Mouse (Mus musculus): ENCODE measurements around the gene Tada1. TPM values are rescaled to one million over a fixed set of nuclear protein-coding genes. Genes with fewer than 3 reads are reported as not detected.
A peak's percentile ranks its signal among the peaks of the same experiment; 100 is the strongest.

Gene Tada1
- polyA plus RNA-seq, 1 experiment from 2014 or later = 42.9 TPM

- Histone ChIP-seq H3K27ac (ENCODE audit: low read depth, low read length) (no peak overlapping the region), H3K9me3 (ENCODE audit: control insufficient read depth, low read length) (no peaks in the 10 kb centered on the region), H3K9ac (ENCODE audit: low read depth, low read length) (no peak overlapping the region), H3K36me3 (ENCODE audit: control insufficient read depth, insufficient read depth, low read length) (peaks cover 29% of the 10 kb centered on the region), H3K4me3 (ENCODE audit: low read depth, low read length) (no peak overlapping the region), H3K4me1 (replicated peaks; ENCODE audit: control insufficient read depth, insufficient read depth, low read length) (no peaks in the 10 kb centered on the region), H3K4me2 (no peak overlapping the region), H3K27me3 (replicated peaks; ENCODE audit: control insufficient read depth, insufficient read depth, low read length) (no peaks in the 10 kb centered on the region)
- WGBS = 68% methylated on average over 4 of the region's 4 CpGs
- DNase-seq (ENCODE audit: low spot score) = no peak
- ATAC-seq (replicated peaks; ENCODE audit: low FRiP score) = no peak
Observed at GRCm38 (mm10) chr1:166394770-166395169, 15.9 kb downstream of the Tada1 start.

DNA sequence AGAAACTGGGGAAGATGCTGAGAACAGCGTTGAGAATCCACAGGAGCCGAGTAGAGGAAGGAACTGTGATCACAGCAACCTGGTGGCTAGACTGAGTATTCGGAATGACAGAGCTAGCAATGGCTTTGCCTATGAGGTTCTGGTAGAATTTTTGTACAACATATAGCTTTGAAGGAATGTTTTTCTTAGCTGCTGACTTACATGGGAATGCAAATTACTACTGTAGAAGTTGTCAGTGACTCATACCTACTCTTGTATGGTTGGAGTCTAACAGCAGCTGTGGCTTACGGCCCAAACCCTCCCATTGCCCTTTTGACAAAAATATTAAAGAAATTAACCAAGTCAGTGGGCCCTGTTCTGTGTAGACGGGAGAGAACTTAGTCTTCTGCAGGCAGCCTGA, 16.8 kb downstream of the Tada1 start:
- Histone ChIP-seq H3K9ac (ENCODE audit: low read depth, low read length) (no peak overlapping the region), H3K4me2 (no peak overlapping the region), H3K27me3 (replicated peaks; ENCODE audit: control insufficient read depth, insufficient read depth, low read length) (no peaks in the 10 kb centered on the region), H3K36me3 (ENCODE audit: control insufficient read depth, insufficient read depth, low read length) (peaks cover 23% of the 10 kb centered on the region), H3K4me3 (ENCODE audit: low read depth, low read length) (no peak overlapping the region), H3K4me1 (replicated peaks; ENCODE audit: control insufficient read depth, insufficient read depth, low read length) (no peaks in the 10 kb centered on the region), H3K27ac (ENCODE audit: low read depth, low read length) (no peak overlapping the region), H3K9me3 (ENCODE audit: control insufficient read depth, low read length) (no peaks in the 10 kb centered on the region)
- 83% methylated on average over 5 of the region's 5 CpGs for WGBS
- no peak for ATAC-seq (replicated peaks; ENCODE audit: low FRiP score)
- no peak for DNase-seq (ENCODE audit: low spot score)

DNA sequence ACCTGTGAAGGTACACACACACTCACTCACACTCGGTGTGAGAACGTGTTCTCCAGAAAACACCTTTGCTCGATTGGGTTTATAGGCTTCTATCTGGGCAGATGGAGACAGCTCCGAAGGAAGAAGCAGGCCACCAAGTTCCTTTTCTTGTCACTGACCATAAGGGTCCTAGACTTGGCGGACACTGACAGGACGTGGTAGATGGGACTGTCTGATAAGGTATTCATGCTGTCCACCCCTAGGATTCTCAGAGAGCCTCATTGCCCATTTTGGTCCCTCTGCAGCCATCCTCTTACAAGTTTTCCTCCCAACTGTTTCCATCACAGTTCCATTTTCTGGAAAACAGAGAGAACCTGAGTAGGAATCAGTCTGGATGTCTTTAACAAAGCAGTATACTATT, 17.5 kb downstream of the Tada1 start:
- H3K4me2 ChIP-seq = no peak overlapping the region
- H3K9ac ChIP-seq (ENCODE audit: low read depth, low read length) = no peak overlapping the region
- H3K4me3 ChIP-seq (ENCODE audit: low read depth, low read length) = no peak overlapping the region
- H3K36me3 ChIP-seq (ENCODE audit: control insufficient read depth, insufficient read depth, low read length) = peaks cover 18% of the 10 kb centered on the region
- no peaks in the 10 kb centered on the region for H3K4me1 ChIP-seq (replicated peaks; ENCODE audit: control insufficient read depth, insufficient read depth, low read length)
- DNase-seq (ENCODE audit: low spot score) (no peak), ATAC-seq (replicated peaks; ENCODE audit: low FRiP score) (no peak)
- no peaks in the 10 kb centered on the region for H3K9me3 ChIP-seq (ENCODE audit: control insufficient read depth, low read length)
- 76% methylated on average over 6 of the region's 6 CpGs for WGBS
- H3K27me3 ChIP-seq (replicated peaks; ENCODE audit: control insufficient read depth, insufficient read depth, low read length) = no peaks in the 10 kb centered on the region
- H3K27ac ChIP-seq (ENCODE audit: low read depth, low read length) = no peak overlapping the region

GRCm38 (mm10) chr1:166401455-166401854, 22.6 kb downstream of the Tada1 start:
- no peak for DNase-seq (ENCODE audit: low spot score)
- Histone ChIP-seq H3K4me2 (no peak overlapping the region), H3K9me3 (ENCODE audit: control insufficient read depth, low read length) (no peaks in the 10 kb centered on the region), H3K36me3 (ENCODE audit: control insufficient read depth, insufficient read depth, low read length) (peaks cover 13% of the 10 kb centered on the region; the same call in 1 of the 2 replicates), H3K4me3 (ENCODE audit: low read depth, low read length) (no peak overlapping the region), H3K4me1 (replicated peaks; ENCODE audit: control insufficient read depth, insufficient read depth, low read length) (no peaks in the 10 kb centered on the region), H3K27ac (ENCODE audit: low read depth, low read length) (no peak overlapping the region), H3K9ac (ENCODE audit: low read depth, low read length) (no peak overlapping the region), H3K27me3 (replicated peaks; ENCODE audit: control insufficient read depth, insufficient read depth, low read length) (no peaks in the 10 kb centered on the region)
- ATAC-seq (replicated peaks; ENCODE audit: low FRiP score) = no peak

DNA sequence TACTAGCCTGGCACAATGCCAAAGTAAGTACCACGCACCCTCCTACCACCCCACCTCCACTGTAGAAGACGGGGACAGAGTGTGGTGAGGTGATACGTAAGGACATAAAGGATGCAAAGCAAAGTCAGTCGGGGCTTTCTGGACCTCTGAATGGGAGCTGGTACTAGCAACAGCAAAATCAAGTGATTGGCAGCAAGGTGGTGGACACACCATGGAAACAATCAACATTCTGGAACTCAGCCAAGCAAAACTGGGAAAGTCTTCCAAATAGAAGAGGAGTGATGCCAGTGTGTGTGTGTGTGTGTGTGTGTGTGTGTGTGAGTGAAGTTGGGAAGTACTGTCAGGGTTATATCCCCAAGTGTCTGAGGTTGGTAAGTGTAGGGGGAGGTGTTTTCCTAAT, 23.1 kb downstream of the Tada1 start:
- no peak overlapping the region for H3K27ac ChIP-seq (ENCODE audit: low read depth, low read length)

DNA sequence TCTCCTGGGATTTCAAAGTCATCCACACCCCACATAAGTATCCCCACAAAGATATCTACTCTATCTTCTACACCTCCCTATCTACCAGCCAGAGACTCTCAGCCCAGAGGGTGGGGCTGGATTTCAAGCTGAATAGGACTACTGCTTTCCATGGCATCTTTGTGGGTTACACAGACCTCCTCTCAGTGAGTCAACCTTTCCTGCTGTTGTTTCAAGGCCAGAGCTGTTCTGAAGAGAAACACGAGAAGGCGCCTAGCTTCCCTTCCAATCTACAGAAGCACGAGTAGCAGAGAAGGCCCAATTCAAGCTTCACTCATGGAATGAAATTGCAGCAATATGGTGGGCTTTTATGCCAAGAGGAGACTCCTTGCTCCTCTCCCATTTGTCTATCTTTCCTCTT, 24.9 kb downstream of the Tada1 start:
- Histone ChIP-seq H3K4me1 (replicated peaks; ENCODE audit: control insufficient read depth, insufficient read depth, low read length) (no peaks in the 10 kb centered on the region), H3K4me2 (no peak overlapping the region), H3K4me3 (ENCODE audit: low read depth, low read length) (no peak overlapping the region), H3K36me3 (ENCODE audit: control insufficient read depth, insufficient read depth, low read length) (peaks cover 9% of the 10 kb centered on the region; the same call in 1 of the 2 replicates), H3K9ac (ENCODE audit: low read depth, low read length) (no peak overlapping the region), H3K27ac (ENCODE audit: low read depth, low read length) (no peak overlapping the region), H3K27me3 (replicated peaks; ENCODE audit: control insufficient read depth, insufficient read depth, low read length) (no peaks in the 10 kb centered on the region), H3K9me3 (ENCODE audit: control insufficient read depth, low read length) (no peaks in the 10 kb centered on the region)
- ATAC-seq (replicated peaks; ENCODE audit: low FRiP score) (no peak), DNase-seq (ENCODE audit: low spot score) (no peak)
- WGBS = 86% methylated on average over 3 of the region's 3 CpGs

More for the DNA sequence above, 23.1 kb downstream of the Tada1 start:
- H3K4me3 ChIP-seq (ENCODE audit: low read depth, low read length) = no peak overlapping the region
- H3K9ac ChIP-seq (ENCODE audit: low read depth, low read length) = no peak overlapping the region
- no peaks in the 10 kb centered on the region for H3K4me1 ChIP-seq (replicated peaks; ENCODE audit: control insufficient read depth, insufficient read depth, low read length)
- no peaks in the 10 kb centered on the region for H3K9me3 ChIP-seq (ENCODE audit: control insufficient read depth, low read length)
- no peak overlapping the region for H3K4me2 ChIP-seq
- no peak for ATAC-seq (replicated peaks; ENCODE audit: low FRiP score)
- no peak for DNase-seq (ENCODE audit: low spot score)
- H3K36me3 ChIP-seq (ENCODE audit: control insufficient read depth, insufficient read depth, low read length) = peaks cover 13% of the 10 kb centered on the region; the same call in 1 of the 2 replicates
- 88% methylated on average over 4 of the region's 4 CpGs for WGBS
- no peaks in the 10 kb centered on the region for H3K27me3 ChIP-seq (replicated peaks; ENCODE audit: control insufficient read depth, insufficient read depth, low read length)

DNA sequence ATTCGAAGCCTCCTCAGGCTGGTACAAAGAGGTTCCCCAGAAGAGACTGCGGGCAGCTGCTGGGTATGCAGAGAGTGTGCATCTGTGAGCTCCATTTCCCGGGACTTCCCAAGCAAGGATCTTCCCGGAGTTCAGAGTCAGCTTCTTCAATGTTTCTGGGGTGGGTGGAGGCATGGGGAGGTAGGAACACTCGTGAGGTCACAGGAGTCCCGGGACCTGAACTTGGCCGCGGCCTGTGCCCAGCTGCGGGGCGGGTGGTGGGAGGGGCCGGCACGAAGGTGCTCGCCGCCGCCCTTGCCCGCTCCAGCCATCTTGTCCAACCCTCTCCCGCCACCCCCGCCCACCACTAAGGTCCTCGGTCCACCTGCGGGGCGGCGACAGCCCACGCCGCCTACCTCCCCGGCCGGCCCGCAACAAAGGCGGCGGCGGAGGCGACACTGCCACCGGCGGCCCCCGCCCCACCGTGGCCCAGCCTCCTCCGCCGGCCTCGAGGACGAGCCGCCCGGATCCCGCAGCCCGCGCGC, 30.3 kb downstream of the Tada1 start:
- DNase-seq (ENCODE audit: low spot score) (no peak), ATAC-seq (replicated peaks; ENCODE audit: low FRiP score) (peak; percentile 71)
- H3K27me3 ChIP-seq (replicated peaks; ENCODE audit: control insufficient read depth, insufficient read depth, low read length) = no peaks in the 10 kb centered on the region
- H3K36me3 ChIP-seq (ENCODE audit: control insufficient read depth, insufficient read depth, low read length) = peaks cover 2% of the 10 kb centered on the region; the same call in 1 of the 2 replicates
- no peak overlapping the region for H3K27ac ChIP-seq (ENCODE audit: low read depth, low read length)
- H3K4me1 ChIP-seq (replicated peaks; ENCODE audit: control insufficient read depth, insufficient read depth, low read length) = 0 out of 2 replicates have a peak, but pooled peaks cover 4% of the 10 kb centered on the region
- H3K4me2 ChIP-seq = peak overlapping the region; percentile 94
- 2% methylated on average over 45 of the region's 45 CpGs for WGBS
- peaks cover 6% of the 10 kb centered on the region; the same call in 1 of the 2 replicates for H3K9me3 ChIP-seq (ENCODE audit: control insufficient read depth, low read length)
- H3K9ac ChIP-seq (ENCODE audit: low read depth, low read length) = peak overlapping the region; percentile 78
- peak overlapping the region; percentile 65 for H3K4me3 ChIP-seq (ENCODE audit: low read depth, low read length)

DNA sequence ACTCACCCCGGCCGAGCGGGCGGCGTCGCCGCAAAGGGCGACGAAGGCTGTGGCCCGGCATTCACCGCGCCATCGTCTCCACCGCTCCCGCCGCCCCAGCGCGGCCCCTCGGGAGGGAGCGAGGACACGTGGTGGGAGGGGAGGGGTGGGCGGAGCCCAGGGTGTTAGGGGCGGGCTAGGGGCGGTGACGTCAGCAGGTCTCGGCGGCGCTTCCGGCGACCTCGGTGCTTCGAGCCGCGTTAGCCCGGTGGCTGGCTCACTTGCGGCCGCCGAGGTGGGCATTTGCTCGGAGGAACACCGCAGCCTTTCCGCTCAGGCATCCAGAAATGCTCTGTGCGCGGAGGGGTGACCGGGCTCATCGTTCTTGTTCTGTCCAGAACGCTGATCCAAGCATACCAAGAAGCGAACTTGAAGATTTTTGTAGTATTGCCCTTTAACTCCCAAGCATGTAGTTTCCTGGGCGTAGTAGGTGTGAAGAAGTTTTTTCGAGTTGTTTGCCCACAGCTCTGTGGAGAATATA, 30.9 kb downstream of the Tada1 start, which contains the start of gene Pogk:
Gene Pogk (minus strand): TSS at position 163 of the 520 bp plus-strand sequence.
- DNase-seq (ENCODE audit: low spot score) = peak; percentile 84
- no peaks in the 10 kb centered on the region for H3K27me3 ChIP-seq (replicated peaks; ENCODE audit: control insufficient read depth, insufficient read depth, low read length)
- H3K4me1 ChIP-seq (replicated peaks; ENCODE audit: control insufficient read depth, insufficient read depth, low read length) = 0 out of 2 replicates have a peak, but pooled peaks cover 4% of the 10 kb centered on the region
- peak within 1 kb of the TSS; percentile 78 for H3K9ac ChIP-seq (ENCODE audit: low read depth, low read length)
- peaks cover 2% of the 10 kb centered on the region; the same call in 1 of the 2 replicates for H3K36me3 ChIP-seq (ENCODE audit: control insufficient read depth, insufficient read depth, low read length)
- WGBS = 7% methylated on average over 49 of the region's 49 CpGs
- H3K4me2 ChIP-seq = peak within 1 kb of the TSS; percentile 94
- no peak within 1 kb of the TSS for H3K27ac ChIP-seq (ENCODE audit: low read depth, low read length)
- ATAC-seq (replicated peaks; ENCODE audit: low FRiP score) = peak; percentile 89
- peak within 1 kb of the TSS; percentile 65 for H3K4me3 ChIP-seq (ENCODE audit: low read depth, low read length)
- peaks cover 6% of the 10 kb centered on the region; the same call in 1 of the 2 replicates for H3K9me3 ChIP-seq (ENCODE audit: control insufficient read depth, low read length)

DNA sequence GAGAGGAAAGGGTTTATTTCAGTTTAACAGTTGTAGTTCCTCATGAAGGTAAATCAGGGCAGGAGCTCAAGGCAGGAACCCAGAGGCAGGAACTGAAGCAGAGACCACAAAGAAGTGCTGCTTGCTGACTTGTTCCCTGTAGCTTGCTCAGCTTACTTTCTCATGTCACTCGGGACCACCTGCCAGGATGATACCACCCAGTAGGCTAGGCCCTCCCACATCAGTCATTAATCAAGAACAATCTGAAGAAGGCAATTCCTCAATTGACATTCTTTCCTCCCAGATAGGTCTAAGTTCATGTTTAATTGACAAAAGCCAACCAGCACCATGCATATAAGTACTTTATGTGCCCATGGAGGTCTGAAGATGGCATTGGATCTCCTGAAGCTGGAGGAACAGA, 32.6 kb downstream of the Tada1 start:
- no peak overlapping the region for H3K4me3 ChIP-seq (ENCODE audit: low read depth, low read length)
- no peak overlapping the region for H3K4me2 ChIP-seq
- H3K36me3 ChIP-seq (ENCODE audit: control insufficient read depth, insufficient read depth, low read length) = no peaks in the 10 kb centered on the region; the same call in 1 of the 2 replicates
- 0 out of 2 replicates have a peak, but pooled peaks cover 4% of the 10 kb centered on the region for H3K4me1 ChIP-seq (replicated peaks; ENCODE audit: control insufficient read depth, insufficient read depth, low read length)
- peaks cover 6% of the 10 kb centered on the region; the same call in 1 of the 2 replicates for H3K9me3 ChIP-seq (ENCODE audit: control insufficient read depth, low read length)
- H3K27ac ChIP-seq (ENCODE audit: low read depth, low read length) = no peak overlapping the region
- no peaks in the 10 kb centered on the region for H3K27me3 ChIP-seq (replicated peaks; ENCODE audit: control insufficient read depth, insufficient read depth, low read length)
- H3K9ac ChIP-seq (ENCODE audit: low read depth, low read length) = no peak overlapping the region
- DNase-seq (ENCODE audit: low spot score) = no peak
- WGBS = 95% methylated on average over 1 of the region's 1 CpGs
- no peak for ATAC-seq (replicated peaks; ENCODE audit: low FRiP score)

Data from liver, embryonic 11.5 days (tissue).